Mouse (Mus musculus): Measurements from ENCODE around the gene Tbc1d19. TPM values are rescaled to one million over a fixed set of nuclear protein-coding genes. Genes with fewer than 3 reads are reported as not detected.

Gene Tbc1d19
- total and polyA plus RNA-seq, 3 experiments = 6.8 to 26.4 (median 16.7) TPM

- ATAC-seq (ENCODE audit: extremely low read depth, insufficient number of reproducible peaks, low FRiP score, poor library complexity, severe bottlenecking) (no peak), DNase-seq (ENCODE audit: low spot score) (no peak)
- Histone ChIP-seq H3K27me3 (ENCODE audit: insufficient read depth, low read length) (peaks cover 25% of the 10 kb centered on the region), H3K36me3 (replicated peaks) (no peaks in the 10 kb centered on the region), H3K9me3 (replicated peaks) (no peaks in the 10 kb centered on the region), H3K4me3 (ENCODE audit: low read depth, low read length) (no peak overlapping the region), H3K4me1 (ENCODE audit: insufficient read depth, low read depth, low read length) (peaks cover 7% of the 10 kb centered on the region; the same call in 1 of the 2 replicates)
- TF ChIP-seq GATA1 (IDR thresholded peaks at IDR 0.05; ENCODE audit: borderline replicate concordance, low read length) (no peak), TAL1 (conservative IDR thresholded peaks at IDR 0.05; ENCODE audit: low read depth, low read length) (no peak), CTCF (IDR thresholded peaks at IDR 0.05; ENCODE audit: low read depth, low read length) (no peak), GATA2 (IDR thresholded peaks at IDR 0.05; ENCODE audit: borderline replicate concordance, low read depth, low read length) (no peak), POLR2AphosphoS5 (IDR thresholded peaks at IDR 0.05; ENCODE audit: insufficient replicate concordance, low read depth, low read length) (no peak)
Measured at GRCm38 (mm10) chr5:53948606-53949266, 139.3 kb downstream of the Tbc1d19 start.

- H3K36me3 ChIP-seq (replicated peaks) = no peaks in the 10 kb centered on the region
- TF ChIP-seq GATA2 (IDR thresholded peaks at IDR 0.05; ENCODE audit: borderline replicate concordance, low read depth, low read length) (no peak), CTCF (IDR thresholded peaks at IDR 0.05; ENCODE audit: low read depth, low read length) (no peak), POLR2AphosphoS5 (IDR thresholded peaks at IDR 0.05; ENCODE audit: insufficient replicate concordance, low read depth, low read length) (no peak), GATA1 (IDR thresholded peaks at IDR 0.05; ENCODE audit: borderline replicate concordance, low read length) (no peak), TAL1 (conservative IDR thresholded peaks at IDR 0.05; ENCODE audit: low read depth, low read length) (no peak)
- DNase-seq (ENCODE audit: low spot score) (no peak), ATAC-seq (ENCODE audit: extremely low read depth, insufficient number of reproducible peaks, low FRiP score, poor library complexity, severe bottlenecking) (no peak)
- no peaks in the 10 kb centered on the region for H3K9me3 ChIP-seq (replicated peaks)
- peaks cover 22% of the 10 kb centered on the region for H3K27me3 ChIP-seq (ENCODE audit: insufficient read depth, low read length)
- H3K4me3 ChIP-seq (ENCODE audit: low read depth, low read length) = no peak overlapping the region
- peaks cover 7% of the 10 kb centered on the region; the same call in 1 of the 2 replicates for H3K4me1 ChIP-seq (ENCODE audit: insufficient read depth, low read depth, low read length)
Measured at GRCm38 (mm10) chr5:53950189-53950588, 140.8 kb downstream of the Tbc1d19 start.

GRCm38 (mm10) chr5:53953216-53953615, 143.8 kb downstream of the Tbc1d19 start:
- H3K4me1 ChIP-seq (ENCODE audit: insufficient read depth, low read depth, low read length) = peaks cover 7% of the 10 kb centered on the region; the same call in 1 of the 2 replicates
- peaks cover 33% of the 10 kb centered on the region for H3K27me3 ChIP-seq (ENCODE audit: insufficient read depth, low read length)
- no peaks in the 10 kb centered on the region for H3K9me3 ChIP-seq (replicated peaks)
- no peak overlapping the region for H3K4me3 ChIP-seq (ENCODE audit: low read depth, low read length)
- no peak for ATAC-seq (ENCODE audit: extremely low read depth, insufficient number of reproducible peaks, low FRiP score, poor library complexity, severe bottlenecking)
- TF ChIP-seq GATA2 (IDR thresholded peaks at IDR 0.05; ENCODE audit: borderline replicate concordance, low read depth, low read length) (no peak), GATA1 (IDR thresholded peaks at IDR 0.05; ENCODE audit: borderline replicate concordance, low read length) (no peak)
- no peaks in the 10 kb centered on the region for H3K36me3 ChIP-seq (replicated peaks)
- DNase-seq (ENCODE audit: low spot score) = no peak

Other genes starting within 250 kb of the Tbc1d19 start
- not detected in 2 replicates for gene Cckar, start 101.9 kb upstream of the Tbc1d19 start, total RNA-seq (2014; fragmentation: Nextera tagmentation)
- gene Cckar, start 101.9 kb upstream of the Tbc1d19 start, total RNA-seq (2017) = 0.11 TPM in 1 of 2 replicates, not detected in the other
- gene Cckar, start 101.9 kb upstream of the Tbc1d19 start, polyA plus RNA-seq (2012) = not detected in 2 replicates
- gene Stim2, start 188.9 kb downstream of the Tbc1d19 start, total RNA-seq (2014; fragmentation: Nextera tagmentation) = 12.0 and 16.0 TPM in 2 replicates
- 22.9 and 24.7 TPM in 2 replicates for gene Stim2, start 188.9 kb downstream of the Tbc1d19 start, total RNA-seq (2017)
- 6.1 and 11.2 TPM in 2 replicates for gene Stim2, start 188.9 kb downstream of the Tbc1d19 start, polyA plus RNA-seq (2012)